Mouse (Mus musculus) kidney, adult 2 months (tissue): ENCODE data around the gene Galntl6. TPM values are rescaled to one million over a fixed set of nuclear protein-coding genes. Genes with fewer than 3 reads are reported as not detected.

Experiments
- DNase-seq: peaks from one replicate; pipeline ENCODE4 v3.0.0; 2021
- H3K27ac ChIP-seq: fragments of 200-500 bp; 2 replicates; pipeline ENCODE4 v1.5.1; 2012; ENCODE audit warnings: low read depth, low read length, control low read depth, inconsistent platforms; ENCODE audit not compliant: insufficient read depth
- H3K27me3 ChIP-seq: fragments of 200-500 bp; replicated peaks from 2 replicates; pipeline ENCODE4 v1.6.1; 2012; ENCODE audit warnings: mild to moderate bottlenecking, moderate library complexity, low read length, inconsistent platforms; ENCODE audit not compliant: control insufficient read depth, insufficient read depth
- H3K36me3 ChIP-seq: fragments of 200-500 bp; 2 replicates; pipeline ENCODE4 v1.6.1; 2012; ENCODE audit warnings: mild to moderate bottlenecking, moderate library complexity, low read length, inconsistent platforms; ENCODE audit not compliant: control insufficient read depth, insufficient read depth
- H3K4me1 ChIP-seq: fragments of 200-500 bp; 2 replicates; pipeline ENCODE4 v1.6.1; 2011; ENCODE audit warnings: low read length; ENCODE audit not compliant: control insufficient read depth, insufficient read depth
- H3K4me3 ChIP-seq: fragments of 200-500 bp; 2 replicates; pipeline ENCODE4 v1.5.1; 2011; ENCODE audit warnings: mild to moderate bottlenecking, low read depth, low read length, control low read depth; ENCODE audit not compliant: insufficient read depth
- CTCF ChIP-seq: fragments of 200-500 bp; conservative IDR thresholded peaks from 2 replicates; pipeline ENCODE4 v1.5.1; 2011; ENCODE audit warnings: low read depth, mild to moderate bottlenecking, control low read depth, low read length, moderate library complexity, mixed read lengths; ENCODE audit not compliant: insufficient read depth, insufficient read length
- POLR2A ChIP-seq: fragments of 200-500 bp; IDR thresholded peaks from one replicate; pipeline ENCODE4 v1.6.1; 2011; ENCODE audit warnings: low read depth, low read length, control low read depth
- WGBS: fragments of 180-500 bp; shearing (Covaris S2); methylation state at CpG from one replicate; pipeline ENCODE4 v1.1.7; 2018; 5-methylcytosine and 5-hydroxymethylcytosine counted together
- polyA plus RNA-seq: library from polyadenylated mRNA; depleted of rRNA; stranded (reverse); fragments of >200 nt; gene quantifications from 2 replicates; pipeline ENCODE4 v1.2.3, GENCODE M21; 2012

Galntl6 gene
- polyA plus RNA-seq, 1 experiment: not detected

GRCm38 (mm10) chr8:57849074-57849473, 1063.4 kb downstream of the Galntl6 start:
- TF ChIP-seq CTCF: no peak
- no peak for TF ChIP-seq POLR2A
- no peak for DNase-seq
- H3K4me3 ChIP-seq: no peak overlapping the region
- H3K36me3 ChIP-seq: no peaks in the 10 kb centered on the region
- H3K4me1 ChIP-seq: no peaks in the 10 kb centered on the region
- no peak overlapping the region for H3K27ac ChIP-seq
- no peaks in the 10 kb centered on the region for H3K27me3 ChIP-seq

- no peaks in the 10 kb centered on the region for H3K36me3 ChIP-seq
- no peak overlapping the region for H3K27ac ChIP-seq
- no peaks in the 10 kb centered on the region for H3K27me3 ChIP-seq
- H3K4me3 ChIP-seq: no peak overlapping the region
- 67% methylated on average over 5 of the region's 5 CpGs for whole genome bisulfite sequencing
- TF ChIP-seq CTCF (no peak), POLR2A (no peak)
- no peaks in the 10 kb centered on the region for H3K4me1 ChIP-seq
- DNase-seq: no peak
Measured at GRCm38 (mm10) chr8:57843461-57843860, 1069.0 kb downstream of the Galntl6 start.

GRCm38 (mm10) chr8:57842462-57843391, 1069.7 kb downstream of the Galntl6 start:
- Histone ChIP-seq H3K27ac (no peak overlapping the region), H3K27me3 (no peaks in the 10 kb centered on the region), H3K36me3 (no peaks in the 10 kb centered on the region), H3K4me3 (no peak overlapping the region), H3K4me1 (no peaks in the 10 kb centered on the region)
- TF ChIP-seq POLR2A (no peak), CTCF (no peak)
- 73% methylated on average over 13 of the region's 13 CpGs for WGBS
- no peak for DNase-seq

- Histone ChIP-seq H3K4me1 (no peaks in the 10 kb centered on the region), H3K27ac (no peak overlapping the region), H3K27me3 (no peaks in the 10 kb centered on the region), H3K36me3 (no peaks in the 10 kb centered on the region), H3K4me3 (no peak overlapping the region)
- no peak for TF ChIP-seq POLR2A
- no peak for TF ChIP-seq CTCF
- 78% methylated on average over 4 of the region's 4 CpGs for WGBS
- no peak for DNase-seq
Measured at GRCm38 (mm10) chr8:57841446-57841845, 1071.0 kb downstream of the Galntl6 start.

- Histone ChIP-seq H3K4me1 (no peaks in the 10 kb centered on the region), H3K36me3 (no peaks in the 10 kb centered on the region), H3K27me3 (no peaks in the 10 kb centered on the region), H3K27ac (no peak overlapping the region), H3K4me3 (no peak overlapping the region)
- 43% methylated on average over 8 of the region's 8 CpGs for WGBS
- DNase-seq: no peak
- TF ChIP-seq POLR2A (no peak), CTCF (no peak)
Measured at GRCm38 (mm10) chr8:57837384-57837783, 1075.1 kb downstream of the Galntl6 start.

- DNase-seq: no peak
- TF ChIP-seq CTCF: no peak
- TF ChIP-seq POLR2A: no peak
- Histone ChIP-seq H3K27me3 (no peaks in the 10 kb centered on the region), H3K27ac (no peak overlapping the region), H3K4me1 (no peaks in the 10 kb centered on the region), H3K36me3 (no peaks in the 10 kb centered on the region), H3K4me3 (no peak overlapping the region)
- 54% methylated on average over 11 of the region's 11 CpGs for WGBS
Measured at GRCm38 (mm10) chr8:57836981-57837380, 1075.5 kb downstream of the Galntl6 start.

- Histone ChIP-seq H3K4me3 (no peak overlapping the region), H3K4me1 (no peaks in the 10 kb centered on the region), H3K27ac (no peak overlapping the region), H3K36me3 (no peaks in the 10 kb centered on the region), H3K27me3 (no peaks in the 10 kb centered on the region)
- no peak for DNase-seq
- WGBS: 90% methylated on average over 15 of the region's 15 CpGs
- TF ChIP-seq CTCF (no peak), POLR2A (no peak)
Measured at GRCm38 (mm10) chr8:57836201-57836883, 1076.1 kb downstream of the Galntl6 start.
